Mouse (Mus musculus): ENCODE data around the gene Pts.

The Pts gene

GRCm38 (mm10) chr9:50496151-50496505 is 32.4 kb downstream of the Pts start:
- in situ Hi-C loops (cut with MboI, MseI), result loop anchor here in 1 of 2 experiments (10.0 to 25.0 kb wide), 2 partner anchors 1691 to 1781 kb away; no protein-coding TSS in a partner anchor

GRCm38 (mm10) chr9:50495405-50496150 is 32.9 kb downstream of the Pts start:
- in situ Hi-C loops (cut with MboI, MseI), result loop anchor here in 1 of 2 experiments (10.0 to 25.0 kb wide), 2 partner anchors 1692 to 1781 kb away; no protein-coding TSS in a partner anchor

GRCm38 (mm10) chr9:50494311-50494710 is 34.2 kb downstream of the Pts start, which contains the start of gene Plet1:
Gene Plet1, plus strand, starts transcription at chr9:50494525.
- in situ Hi-C loops (cut with MboI, MseI), result loop anchor here in 1 of 2 experiments (10.0 to 25.0 kb wide), 2 partner anchors 1693 to 1780 kb away; no protein-coding TSS in a partner anchor

- in situ Hi-C loops (cut with MboI, MseI), result loop anchor here in 1 of 2 experiments (10.0 to 25.0 kb wide), 2 partner anchors 1694 to 1779 kb away; no protein-coding TSS in a partner anchor
Observed at GRCm38 (mm10) chr9:50493777-50494176, 34.7 kb downstream of the Pts start.

DNA sequence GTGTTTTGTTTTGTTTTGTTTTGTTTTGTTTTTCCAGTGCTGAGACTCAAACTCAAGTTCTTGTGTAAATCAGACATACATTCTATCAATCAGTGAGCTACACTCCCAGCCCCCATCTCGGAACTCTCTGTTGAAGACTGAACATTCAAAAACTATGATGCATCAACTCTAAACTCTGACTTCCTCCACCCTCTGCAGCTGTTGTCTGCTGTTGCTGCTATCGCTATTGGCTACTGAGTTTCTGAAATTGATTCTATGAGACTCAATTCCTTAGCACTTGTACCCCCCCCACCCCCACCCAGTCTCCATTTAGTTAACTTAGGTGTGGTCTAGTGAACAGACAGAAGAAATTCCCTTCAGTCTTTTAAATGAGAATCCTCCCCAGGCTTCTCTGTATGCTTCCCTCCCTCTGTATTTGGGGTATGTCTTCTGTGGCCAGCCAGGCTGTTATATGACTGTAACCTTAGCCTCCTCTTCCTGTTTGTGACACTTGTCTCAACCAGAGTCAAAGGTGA is 36.9 kb downstream of the Pts start:
- in situ Hi-C loops (cut with MboI, MseI), result loop anchor here in 1 of 2 experiments (10.0 to 25.0 kb wide), 2 partner anchors 1696 to 1777 kb away; no protein-coding TSS in a partner anchor

DNA sequence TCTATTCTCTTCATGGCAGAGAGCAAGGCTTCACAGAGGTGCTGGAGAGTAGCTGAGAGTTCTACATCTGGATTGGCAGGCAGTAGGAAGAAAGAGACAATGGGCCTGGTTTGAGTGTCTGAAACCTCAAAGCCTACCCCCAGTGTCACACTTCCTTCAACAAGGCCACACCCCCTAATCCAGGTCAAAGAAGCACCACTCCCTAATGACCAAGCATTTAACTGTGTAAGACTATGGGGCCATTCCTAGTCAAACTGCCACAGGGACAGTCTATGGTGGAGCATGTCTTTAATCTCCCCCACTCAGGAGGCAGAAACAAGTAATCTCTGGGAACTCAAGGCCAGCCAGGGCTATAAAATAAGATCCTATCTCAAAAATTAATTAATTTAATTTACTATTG is 37.7 kb downstream of the Pts start:
- in situ Hi-C loops (cut with MboI, MseI), result loop anchor here in 1 of 2 experiments (10.0 to 25.0 kb wide), 2 partner anchors 1696 to 1776 kb away; no protein-coding TSS in a partner anchor

DNA sequence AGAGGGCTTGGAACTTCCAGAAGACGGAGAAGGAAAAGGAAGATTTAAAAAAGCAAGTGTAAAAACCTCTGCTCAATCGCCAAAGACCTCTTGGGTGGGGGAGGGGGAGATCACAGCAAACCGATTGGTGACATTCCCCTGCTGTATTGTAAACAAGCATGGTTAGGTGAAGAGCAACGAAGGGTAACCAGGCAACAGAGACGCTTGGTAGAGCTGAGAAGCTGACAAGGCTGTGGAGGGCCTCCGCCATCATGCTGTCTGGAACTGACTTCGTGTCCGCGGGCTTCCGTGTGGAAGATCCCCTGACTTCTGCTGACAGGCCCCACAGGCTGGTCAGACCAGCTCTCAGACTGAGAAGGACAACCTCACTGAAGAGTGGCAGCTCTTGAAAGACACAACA is 43.0 kb downstream of the Pts start:
- in situ Hi-C loops (cut with MboI, MseI), result loop anchor here in 1 of 2 experiments (25.0 kb wide), 1 partner anchor 1702 kb away; no protein-coding TSS in a partner anchor

DNA sequence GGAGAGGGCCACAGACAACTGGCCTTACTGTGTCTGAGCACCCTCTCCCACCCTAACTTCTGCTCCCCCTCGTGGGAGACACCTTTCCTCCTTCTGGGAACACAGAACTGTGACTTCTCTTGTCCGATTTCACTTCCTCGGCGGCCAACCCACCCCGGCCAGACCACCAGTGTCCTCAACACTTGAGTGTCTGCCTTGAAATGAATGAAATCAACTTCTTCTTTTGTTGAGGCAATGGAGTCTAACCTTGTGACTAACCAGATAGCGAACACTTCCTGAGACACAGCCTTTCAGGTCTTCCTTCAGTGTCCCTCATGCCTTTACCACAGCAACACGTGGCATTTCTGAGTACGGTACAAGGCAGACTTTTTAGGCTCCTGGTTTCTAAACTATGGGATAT is 45.8 kb downstream of the Pts start:
- in situ Hi-C loops (cut with MboI, MseI), result loop anchor here in 1 of 2 experiments (25.0 kb wide), 1 partner anchor 1705 kb away; no protein-coding TSS in a partner anchor

- in situ Hi-C loops (cut with MboI, MseI), result loop anchor here in 1 of 2 experiments (25.0 kb wide), 1 partner anchor 1708 kb away; no protein-coding TSS in a partner anchor
Observed at GRCm38 (mm10) chr9:50479476-50479875, 49.0 kb downstream of the Pts start.

DNA sequence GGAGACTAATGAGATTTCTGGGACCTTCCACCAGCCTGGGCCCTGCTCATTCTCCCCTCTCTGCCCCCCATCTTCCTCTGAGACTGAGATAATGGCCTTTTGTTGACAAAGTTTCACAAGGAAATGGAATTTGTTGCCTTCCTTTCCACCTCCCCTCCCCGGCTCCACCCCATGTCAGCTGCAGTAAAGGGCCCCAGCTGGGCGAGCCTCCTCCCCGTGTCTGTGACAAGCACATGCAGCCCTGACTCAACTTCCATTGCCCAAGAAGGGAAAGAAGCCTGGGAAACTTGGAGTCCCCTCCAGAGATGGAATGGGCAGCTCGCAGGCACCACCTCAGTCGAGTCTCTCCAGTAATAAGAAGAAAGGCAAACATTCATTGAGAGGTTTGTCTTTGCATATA is 49.7 kb downstream of the Pts start:
- in situ Hi-C loops (cut with MboI, MseI), result loop anchor here in 1 of 2 experiments (25.0 kb wide), 1 partner anchor 1708 kb away; no protein-coding TSS in a partner anchor

- in situ Hi-C loops (cut with MboI, MseI), result loop anchor here in 1 of 2 experiments (25.0 kb wide), 1 partner anchor 1710 kb away; no protein-coding TSS in a partner anchor
Observed at GRCm38 (mm10) chr9:50477270-50477669, 51.3 kb downstream of the Pts start.

- in situ Hi-C loops (cut with MboI, MseI), result loop anchor here in 1 of 2 experiments (25.0 kb wide), 1 partner anchor 1711 kb away; no protein-coding TSS in a partner anchor
Observed at GRCm38 (mm10) chr9:50476651-50477050, 51.9 kb downstream of the Pts start.

DNA sequence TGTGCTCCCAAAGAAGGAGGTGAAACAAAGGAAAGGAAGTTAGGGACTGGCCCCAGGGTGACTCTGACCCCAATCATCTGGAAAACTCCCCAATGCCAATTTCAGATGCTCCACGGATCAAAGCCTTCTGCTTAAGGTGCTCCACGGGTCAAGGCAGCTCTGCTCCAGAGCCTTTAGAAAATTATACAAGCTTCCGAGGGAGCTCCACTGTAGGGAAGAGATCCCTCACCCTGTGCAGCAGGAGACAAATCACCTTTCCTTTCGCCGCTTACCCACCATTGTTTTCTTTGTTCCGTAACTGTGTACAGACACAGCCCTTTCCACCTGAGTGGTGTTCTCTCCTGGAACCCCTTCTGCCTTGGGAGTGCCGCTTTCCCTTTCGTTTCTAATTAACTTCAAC is 52.8 kb downstream of the Pts start:
- in situ Hi-C loops (cut with MboI, MseI), result loop anchor here in 1 of 2 experiments (25.0 kb wide), 1 partner anchor 1712 kb away; no protein-coding TSS in a partner anchor

DNA sequence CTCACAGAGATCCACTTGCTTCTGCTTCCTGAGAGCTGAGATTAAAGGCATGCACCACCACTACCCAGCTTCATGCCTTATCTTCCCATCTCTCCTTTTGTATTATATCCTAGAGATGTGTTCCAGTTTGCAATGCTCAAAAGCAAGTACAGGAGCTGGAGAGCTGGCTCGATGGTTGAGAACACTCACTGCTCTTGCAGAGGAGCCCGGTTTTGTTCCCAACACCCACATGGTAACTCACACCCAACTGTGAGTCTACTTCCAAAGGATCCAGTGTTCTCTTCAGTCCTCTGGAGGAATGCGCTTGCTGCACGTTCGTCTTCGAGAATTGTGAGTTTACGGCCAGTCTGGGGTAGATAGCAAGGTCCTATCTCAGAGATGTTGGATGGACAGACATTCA is 53.2 kb downstream of the Pts start:
- in situ Hi-C loops (cut with MboI, MseI), result loop anchor here in 1 of 2 experiments (25.0 kb wide), 1 partner anchor 1712 kb away; no protein-coding TSS in a partner anchor

All from T-helper 17 cell (primary cell).